ENCODE assay signal across 8 mouse cellular contexts in genomic region chr2:33309426-33309825, GRCm38 (mm10).
DNase-seq lines count a peak whose midpoint lies in the region; ATAC-seq lines count a peak whose summit lies in the region.

No protein-coding gene starts in this region.

- 75% methylated on average over 9 of the region's 9 CpGs for WGBS in hindbrain, embryonic 15.5 days
- WGBS in hindbrain, embryonic 11.5 days, result 91% methylated on average over 9 of the region's 9 CpGs

- no peak for DNase-seq in hindbrain, embryonic 11.5 days (ENCODE audit: low spot score)
- DNase-seq in cerebellum, adult 11 months, result peak; percentile 66
- DNase-seq in cerebellum, postnatal 14 days, result peak; percentile 89 to 91
- DNase-seq in left cerebral cortex, postnatal 25 days (ENCODE audit: low spot score in 2 of 2), result peak; percentile 29 to 48
- DNase-seq in testis, postnatal 14 days (ENCODE audit: low spot score), result no peak
- DNase-seq in adrenal gland, adult 8-10 months, result no peak
- no peak for DNase-seq in urinary bladder, postnatal 14 days (ENCODE audit: low spot score)

- H3K36me3 ChIP-seq in hindbrain, embryonic 15.5 days, result peaks cover 3% of the 10 kb centered on the region; the same call in 1 of the 2 replicates
- no peaks in the 10 kb centered on the region for H3K36me3 ChIP-seq in hindbrain, embryonic 11.5 days (ENCODE audit: control insufficient read depth, insufficient read depth, low read length)

- intact Hi-C loops in left cerebral cortex, postnatal 25 days (cut with DNase I), result no loop called here

- no peaks in the 10 kb centered on the region for H3K9me3 ChIP-seq in hindbrain, embryonic 15.5 days
- no peaks in the 10 kb centered on the region for H3K9me3 ChIP-seq in hindbrain, embryonic 11.5 days (ENCODE audit: control insufficient read depth, low read length)

- no peak overlapping the region for H3K4me3 ChIP-seq in hindbrain, embryonic 15.5 days
- H3K4me3 ChIP-seq in hindbrain, embryonic 11.5 days (ENCODE audit: low read depth, low read length), result no peak overlapping the region

- peak overlapping the region; percentile 9; the same call in 1 of the 2 replicates for H3K27ac ChIP-seq in hindbrain, embryonic 15.5 days (replicated peaks)
- no peak overlapping the region for H3K27ac ChIP-seq in hindbrain, embryonic 11.5 days (ENCODE audit: low read depth, low read length)

- H3K4me2 ChIP-seq in hindbrain, embryonic 15.5 days, result no peak overlapping the region
- no peak overlapping the region for H3K4me2 ChIP-seq in hindbrain, embryonic 11.5 days (replicated peaks; ENCODE audit: low read depth, low read length)

- peak; percentile 83; the same call in 1 of the 2 replicates for ATAC-seq in hindbrain, embryonic 15.5 days (ENCODE audit: low FRiP score, low read depth)
- ATAC-seq in hindbrain, embryonic 11.5 days (ENCODE audit: low FRiP score), result no peak

- H3K4me1 ChIP-seq in hindbrain, embryonic 15.5 days (replicated peaks), result 0 out of 2 replicates have a peak, but pooled peaks cover 3% of the 10 kb centered on the region
- no peaks in the 10 kb centered on the region for H3K4me1 ChIP-seq in hindbrain, embryonic 11.5 days (replicated peaks; ENCODE audit: control insufficient read depth, insufficient read depth, low read length)

- H3K27me3 ChIP-seq in hindbrain, embryonic 15.5 days, result no peaks in the 10 kb centered on the region
- no peaks in the 10 kb centered on the region for H3K27me3 ChIP-seq in hindbrain, embryonic 11.5 days (ENCODE audit: control insufficient read depth, insufficient read depth, low read length)

- no peak overlapping the region for H3K9ac ChIP-seq in hindbrain, embryonic 15.5 days
- H3K9ac ChIP-seq in hindbrain, embryonic 11.5 days (ENCODE audit: low read depth, low read length), result no peak overlapping the region

Comparison
In these comparisons a context has a peak if more than half of its experiments do, and no peak if none do; other contexts are left out.
1. DNase-seq: peak in cerebellum, adult 11 months (single experiment), cerebellum, postnatal 14 days (2 of 2) and left cerebral cortex, postnatal 25 days (2 of 2); none in hindbrain, embryonic 11.5 days (single experiment), testis, postnatal 14 days (single experiment), adrenal gland, adult 8-10 months (single experiment) and urinary bladder, postnatal 14 days (single experiment).